Mouse (Mus musculus) layer of hippocampus, postnatal 36 days (tissue): ENCODE measurements around the gene Gm28043. TPM values are rescaled to one million over a fixed set of nuclear protein-coding genes. Genes with fewer than 3 reads are reported as not detected.
"Not testable (repeated sequence)": the region's sequence is repeated elsewhere in the genome, so short reads cannot be mapped to it uniquely, and the experiment has no call there.

Source experiments
- DNase-seq, 2 experiments: peaks; one replicate each; pipeline ENCODE4 v3.0.0; 2022
- total RNA-seq, 2 experiments: library from RNA; stranded (reverse); gene quantifications; 2 replicates each; pipeline ENCODE4 v1.2.3; 2021

Gene Gm28043
- total RNA-seq, 2 experiments from 2014 or later = 3.4 to 5.0 TPM

DNA sequence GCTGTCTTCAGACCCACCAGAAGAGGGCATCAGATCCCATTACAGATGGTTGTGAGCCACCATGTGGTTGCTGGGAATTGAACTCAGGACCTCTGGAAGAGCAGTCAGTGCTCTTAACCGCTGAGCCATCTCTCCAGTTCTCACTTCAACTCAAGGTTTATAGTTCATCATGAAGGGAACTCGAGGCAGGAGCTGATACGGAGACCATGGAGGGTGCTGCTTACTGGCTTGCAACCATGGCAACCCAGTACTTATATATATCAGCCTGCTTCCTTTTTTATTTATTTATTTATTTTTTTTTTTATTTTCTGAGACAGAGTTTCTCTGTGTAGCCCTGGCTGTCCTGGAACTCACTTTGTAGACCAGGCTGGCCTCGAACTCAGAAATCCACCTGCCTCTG lies 99.1 kb downstream of the Gm28043 start:
- DNase-seq = not testable (repeated sequence)

DNA sequence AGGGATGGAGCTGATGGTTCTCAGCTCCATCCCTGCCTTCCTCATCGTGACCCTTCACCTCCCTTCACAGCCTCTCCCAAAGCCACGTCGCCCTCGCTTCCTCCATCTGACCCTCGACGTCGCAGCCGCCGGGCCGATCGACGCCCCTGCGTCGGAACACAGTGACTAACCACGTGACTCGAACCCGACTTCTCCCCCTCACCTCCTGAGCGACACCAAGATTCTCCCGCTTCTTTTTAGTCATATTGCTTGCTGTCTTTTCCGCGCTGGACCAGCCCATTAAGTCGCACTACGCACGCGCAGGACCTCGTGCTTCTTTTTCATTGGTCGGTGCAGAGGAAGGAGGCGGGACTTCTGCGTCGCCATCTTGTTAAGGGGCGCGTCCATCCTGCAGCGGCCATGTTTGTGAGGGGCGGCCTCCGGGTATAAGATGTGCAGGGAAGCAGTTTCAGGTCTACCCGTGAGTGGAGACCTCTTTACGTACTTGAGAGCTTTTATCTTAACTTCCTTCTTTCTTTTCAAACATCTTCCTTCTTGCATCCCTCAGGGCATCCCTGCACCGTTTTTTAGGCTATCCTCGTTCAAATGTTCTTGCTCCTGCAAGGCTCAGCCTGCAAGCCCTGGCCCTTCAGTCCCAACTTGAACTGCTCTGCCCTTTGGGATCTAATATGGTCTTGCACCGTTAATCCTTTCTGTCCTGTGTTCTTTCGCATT lies 102.2 kb downstream of the Gm28043 start, which contains the start of gene Ccdc167:
Gene Ccdc167, minus strand, starts transcription at position 313 of the 714 bp plus-strand sequence.
- DNase-seq = peak; percentile 95 to 96

DNA sequence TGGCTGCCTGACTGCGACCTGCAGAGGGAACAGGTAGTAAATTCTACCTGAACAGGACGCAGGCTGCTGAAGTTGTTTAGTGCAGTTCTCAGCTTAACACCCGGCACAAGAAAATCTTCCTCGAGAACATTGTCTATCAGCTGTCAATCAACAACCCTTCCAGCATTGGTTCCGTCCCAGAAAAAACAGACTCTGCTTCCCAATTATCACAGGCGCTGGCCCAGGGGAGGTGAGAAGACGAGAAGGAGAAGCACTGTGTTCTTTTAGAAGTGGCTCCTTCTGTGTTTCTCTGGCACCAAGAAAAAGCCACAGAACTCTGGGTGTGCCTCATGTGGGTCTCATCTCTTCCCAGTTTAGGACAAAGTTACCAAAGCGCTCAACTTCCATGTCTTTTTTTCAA lies 104.0 kb downstream of the Gm28043 start:
- DNase-seq = peak in 1 of 2 experiments; percentile 35

DNA sequence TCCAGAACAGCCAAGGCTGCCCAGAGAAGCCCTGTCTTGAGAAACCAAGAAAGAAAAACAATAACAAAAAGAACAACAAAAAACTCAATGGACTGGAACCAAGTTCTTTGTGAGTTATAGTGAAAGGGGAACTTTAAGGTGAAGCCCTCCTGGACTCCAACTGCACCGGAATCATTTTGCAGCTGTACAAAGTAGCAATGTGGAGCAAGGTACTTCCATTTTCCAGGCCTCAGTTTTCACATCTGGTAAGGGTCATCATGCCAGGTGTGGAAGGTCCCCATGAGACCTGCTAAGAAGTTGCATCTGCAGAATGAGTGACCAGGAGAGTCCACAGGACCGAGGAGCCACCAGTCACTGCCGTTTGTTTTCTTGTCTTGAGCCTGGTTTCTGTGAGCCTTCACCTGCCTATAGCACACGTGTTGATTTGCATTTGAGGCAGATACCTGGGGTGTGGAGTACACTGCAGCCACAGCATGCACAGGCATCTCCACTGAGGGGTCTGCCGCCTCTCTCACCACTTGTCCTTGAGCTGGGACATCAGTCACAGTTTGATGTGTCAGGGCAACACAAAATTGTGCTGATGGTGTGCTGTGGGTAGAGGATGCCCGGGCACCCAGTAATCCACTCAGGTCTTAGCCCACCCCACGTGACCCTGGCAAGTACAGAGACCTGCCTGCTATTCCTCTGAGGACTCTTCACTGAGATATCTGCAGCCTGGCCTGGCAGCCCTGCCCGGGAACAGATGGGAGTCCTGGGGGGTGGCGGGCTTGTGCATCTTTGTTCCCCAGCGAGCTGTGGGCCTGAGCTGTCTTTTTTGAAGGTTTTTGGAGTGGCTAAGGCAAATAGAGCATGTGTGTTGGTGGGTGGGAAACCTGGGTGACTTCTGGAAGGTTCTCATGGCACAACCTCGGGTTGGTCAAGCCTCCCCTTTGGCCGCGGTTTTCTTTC lies 105.2 kb downstream of the Gm28043 start:
- DNase-seq = no peak

DNA sequence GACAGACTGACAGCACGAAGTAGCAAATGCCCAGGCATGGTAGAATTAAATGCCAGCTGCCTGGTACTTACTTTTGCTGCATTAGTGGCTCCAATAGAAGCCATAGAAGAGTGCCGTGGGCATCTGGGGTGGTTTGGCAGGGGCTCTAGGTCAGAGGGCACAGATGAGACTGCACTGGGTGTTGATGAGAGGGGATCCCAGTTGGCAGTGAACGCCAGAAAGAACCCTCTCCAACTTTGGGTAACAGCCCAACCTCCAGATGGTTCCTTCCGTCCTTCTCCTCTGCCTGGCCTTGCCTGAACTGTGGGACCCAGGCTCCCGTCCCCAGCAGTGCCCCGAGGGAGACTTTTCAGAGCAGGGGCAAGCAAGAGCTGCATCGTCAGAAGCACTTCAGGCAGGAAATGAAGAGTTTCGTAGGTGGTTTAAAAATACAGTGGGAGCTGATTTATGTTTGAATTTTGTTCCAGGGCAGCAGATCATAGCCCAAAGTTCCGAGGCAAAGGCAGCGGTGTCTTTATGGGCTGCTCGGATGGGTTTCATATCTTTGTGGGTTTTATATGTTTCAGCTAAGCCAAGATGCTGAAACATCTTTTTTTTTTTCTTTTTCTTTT lies 106.2 kb downstream of the Gm28043 start:
- no peak for DNase-seq

DNA sequence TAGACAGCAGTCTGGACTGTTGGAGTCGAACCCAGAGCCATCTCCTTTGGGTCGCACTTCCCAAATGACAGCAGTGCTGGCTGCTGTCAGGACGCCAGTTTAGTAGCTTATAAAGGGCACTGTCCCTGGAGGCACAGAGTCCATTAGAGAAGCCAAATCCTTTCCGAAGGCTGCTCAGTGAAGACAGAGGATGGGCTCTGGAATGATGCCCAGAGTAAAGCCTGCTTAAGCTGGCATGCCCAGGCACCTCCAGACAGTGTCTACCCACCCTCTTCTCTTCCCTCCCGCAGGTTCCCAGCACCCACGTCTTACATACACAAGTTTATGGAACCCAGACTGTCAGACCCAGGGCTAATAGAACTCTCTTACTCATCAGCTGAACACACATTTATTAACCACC lies 109.9 kb downstream of the Gm28043 start:
- DNase-seq = no peak

DNA sequence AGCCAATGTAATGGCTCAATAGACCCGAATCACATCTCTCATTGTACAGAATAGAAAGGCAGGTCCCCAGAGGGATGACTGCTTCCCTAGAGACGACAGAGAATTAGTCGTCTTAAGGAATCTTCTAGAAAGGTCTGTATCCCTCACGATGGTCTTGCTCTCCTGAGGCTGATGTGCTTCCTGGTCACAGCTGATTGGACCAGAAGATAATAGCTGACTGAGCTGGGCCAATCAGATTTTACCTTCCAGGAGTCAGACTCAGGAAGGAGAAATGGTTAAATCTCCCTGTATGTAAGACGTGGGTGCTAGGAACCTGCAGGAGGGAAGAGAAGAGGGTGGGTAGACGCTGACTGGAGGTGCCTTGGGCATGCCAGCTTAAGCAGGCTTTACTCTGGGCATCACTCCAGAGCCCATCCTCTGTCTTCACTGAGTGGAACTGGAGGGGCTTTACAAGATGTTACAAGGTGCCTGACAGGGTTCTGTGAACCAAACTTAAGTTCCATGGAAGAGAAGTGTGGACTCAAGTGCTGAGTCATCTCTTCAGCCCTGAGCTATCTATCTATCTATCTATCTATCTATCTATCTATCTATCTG lies 110.4 kb downstream of the Gm28043 start:
- no peak for DNase-seq

DNA sequence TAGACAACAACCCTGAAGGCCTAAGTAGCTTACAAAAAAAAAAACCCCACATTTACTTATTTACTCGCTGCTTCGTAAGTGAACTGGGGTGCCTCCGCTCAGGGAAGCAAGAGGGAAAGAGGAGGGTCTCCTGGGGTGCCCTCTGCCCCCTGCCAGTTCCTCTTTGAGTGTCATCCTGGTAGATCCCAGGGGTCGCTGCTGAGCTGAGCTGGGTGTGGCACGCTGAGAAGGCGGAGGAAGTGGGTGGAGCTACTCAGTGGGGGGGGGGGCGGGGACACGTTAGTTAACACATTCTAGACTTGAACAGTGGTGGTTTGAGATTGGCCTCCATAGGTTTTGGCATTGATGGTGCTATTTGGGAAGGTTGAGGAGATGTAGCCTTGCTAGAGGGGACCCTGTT lies 113.4 kb downstream of the Gm28043 start:
- no peak for DNase-seq

DNA sequence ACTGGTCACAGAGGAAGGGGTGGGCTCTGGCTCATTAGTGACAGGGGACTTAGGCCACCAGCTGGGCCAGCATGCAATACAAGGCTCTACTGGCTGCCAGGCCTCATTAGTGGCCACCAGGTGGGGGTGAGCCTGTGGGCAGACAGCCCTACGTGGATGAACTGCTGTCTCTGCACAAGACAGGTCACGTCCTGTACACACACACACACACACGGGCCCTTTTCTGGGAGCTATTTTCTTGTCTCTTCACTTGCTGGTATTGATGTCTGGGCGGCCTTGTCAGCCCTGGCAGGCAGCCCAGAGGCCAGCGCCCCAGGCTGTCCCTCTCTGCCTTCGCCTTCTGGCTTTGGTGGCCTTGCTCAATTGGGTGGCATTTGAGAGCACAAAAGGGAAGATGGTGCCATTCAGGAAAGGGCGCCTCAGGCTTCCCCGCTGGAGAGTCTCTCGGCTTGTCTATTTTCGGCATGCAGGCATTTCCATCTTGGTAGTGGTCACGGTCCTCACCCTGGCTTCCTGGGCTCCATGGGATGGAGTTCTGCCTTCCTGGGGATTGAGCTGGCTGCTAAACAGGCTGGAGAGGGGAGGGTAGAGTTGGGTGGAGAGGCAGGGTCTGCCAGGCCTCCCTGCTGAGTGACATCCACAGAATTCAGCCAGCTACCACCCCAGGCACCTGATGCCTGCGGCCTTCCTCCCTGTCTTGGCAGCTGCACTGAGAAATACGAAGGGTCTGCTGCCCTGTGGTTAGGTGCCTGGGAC lies 116.0 kb downstream of the Gm28043 start:
- DNase-seq = no peak

DNA sequence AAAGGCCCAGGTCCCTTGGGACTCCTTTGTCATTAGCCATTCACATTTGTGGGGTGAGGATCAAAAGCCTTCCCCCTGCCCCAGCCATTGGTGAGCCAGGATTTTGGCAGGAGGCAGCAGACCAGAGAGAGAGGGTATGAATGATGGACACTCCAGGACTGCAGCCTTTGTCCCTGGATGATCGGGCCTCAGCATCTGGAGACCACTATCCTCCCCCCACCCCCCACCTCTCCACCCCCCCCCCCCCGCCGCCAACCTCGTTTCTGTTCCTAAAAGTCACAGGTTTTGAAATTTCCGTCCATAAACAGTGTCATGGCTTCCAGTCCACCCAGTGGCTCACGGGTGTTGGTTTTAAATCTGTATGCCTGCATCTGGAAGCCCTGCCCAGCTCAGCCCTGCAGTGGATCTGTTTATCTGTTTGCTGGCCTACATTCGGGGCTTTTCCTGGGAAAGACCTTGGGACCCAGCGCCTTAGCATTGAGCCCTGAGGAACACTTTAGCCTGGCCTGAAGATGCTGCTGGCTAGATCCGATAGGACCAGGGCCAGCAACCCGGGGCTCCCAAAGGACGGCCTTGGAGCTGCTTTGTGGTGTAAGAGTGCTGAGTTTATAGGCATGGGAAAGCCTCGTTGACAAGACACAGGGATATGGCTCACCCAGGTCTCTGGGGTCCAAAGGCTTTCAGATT lies 116.7 kb downstream of the Gm28043 start:
- peak in 1 of 2 experiments; percentile 30 for DNase-seq

DNA sequence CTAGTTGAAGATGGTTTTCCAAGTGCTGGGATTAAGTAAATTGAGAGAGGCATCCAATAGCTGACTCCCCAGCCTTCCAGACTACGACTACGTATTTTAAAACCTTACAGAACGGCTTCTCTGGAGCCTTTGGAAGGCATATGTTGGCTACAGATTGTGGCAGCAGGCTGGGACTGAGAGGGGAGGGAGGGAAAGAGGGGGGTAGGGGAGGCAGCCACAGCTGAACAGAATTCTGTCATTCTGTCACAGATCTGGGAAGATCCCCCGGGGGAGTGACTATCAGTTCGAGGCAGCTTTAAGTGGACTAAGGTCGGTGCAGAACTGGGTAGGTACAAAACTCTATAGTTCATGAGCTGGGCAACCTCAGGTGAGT lies 117.3 kb downstream of the Gm28043 start:
- peak; percentile 59 to 73 for DNase-seq

DNA sequence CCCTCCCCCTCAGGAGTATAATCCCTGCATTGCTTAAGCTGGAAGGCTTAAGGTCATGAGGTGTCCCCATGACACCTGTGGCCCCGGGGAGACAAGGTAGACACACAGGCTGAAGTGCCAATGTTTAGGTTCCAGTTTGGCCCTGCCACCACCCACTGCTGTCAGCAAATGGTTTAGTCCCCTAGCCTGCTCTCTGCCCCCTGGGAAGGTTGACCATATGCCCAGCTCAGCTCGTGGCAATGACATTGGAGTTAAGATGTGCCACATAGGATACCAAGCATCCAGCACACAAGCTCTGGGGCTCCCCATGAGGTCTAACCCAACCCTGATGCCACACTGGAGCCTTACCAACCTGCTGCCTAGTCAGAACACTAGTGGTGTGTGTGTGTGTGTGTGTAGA lies 117.8 kb downstream of the Gm28043 start:
- no peak for DNase-seq

DNA sequence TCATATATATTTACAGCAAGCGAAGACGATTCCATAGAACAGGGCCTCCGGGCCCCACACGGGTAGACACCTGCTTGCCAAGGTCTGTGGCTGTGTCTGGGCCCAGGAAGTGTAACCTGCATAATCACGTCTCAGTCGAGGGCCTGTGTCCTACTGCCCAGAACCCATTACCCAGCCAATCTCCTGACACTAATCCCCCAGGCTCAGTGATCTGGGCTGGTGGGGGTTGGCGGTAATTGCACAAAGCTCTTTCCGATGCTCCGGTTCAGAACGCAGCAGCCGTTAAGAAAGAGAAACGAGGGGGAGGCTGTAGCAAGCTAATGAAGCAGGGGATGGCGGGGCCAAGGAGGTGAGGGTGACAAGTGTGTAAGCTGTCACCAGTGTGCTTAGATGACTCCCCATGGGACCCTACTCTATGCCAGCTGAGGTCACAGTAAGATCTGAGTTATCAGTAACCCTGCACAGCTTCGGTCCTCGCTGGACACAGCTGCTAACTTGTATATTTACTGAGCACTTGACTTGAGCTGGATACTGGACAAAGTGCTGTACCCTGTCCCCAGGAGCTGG lies 121.9 kb downstream of the Gm28043 start:
- no peak for DNase-seq

DNA sequence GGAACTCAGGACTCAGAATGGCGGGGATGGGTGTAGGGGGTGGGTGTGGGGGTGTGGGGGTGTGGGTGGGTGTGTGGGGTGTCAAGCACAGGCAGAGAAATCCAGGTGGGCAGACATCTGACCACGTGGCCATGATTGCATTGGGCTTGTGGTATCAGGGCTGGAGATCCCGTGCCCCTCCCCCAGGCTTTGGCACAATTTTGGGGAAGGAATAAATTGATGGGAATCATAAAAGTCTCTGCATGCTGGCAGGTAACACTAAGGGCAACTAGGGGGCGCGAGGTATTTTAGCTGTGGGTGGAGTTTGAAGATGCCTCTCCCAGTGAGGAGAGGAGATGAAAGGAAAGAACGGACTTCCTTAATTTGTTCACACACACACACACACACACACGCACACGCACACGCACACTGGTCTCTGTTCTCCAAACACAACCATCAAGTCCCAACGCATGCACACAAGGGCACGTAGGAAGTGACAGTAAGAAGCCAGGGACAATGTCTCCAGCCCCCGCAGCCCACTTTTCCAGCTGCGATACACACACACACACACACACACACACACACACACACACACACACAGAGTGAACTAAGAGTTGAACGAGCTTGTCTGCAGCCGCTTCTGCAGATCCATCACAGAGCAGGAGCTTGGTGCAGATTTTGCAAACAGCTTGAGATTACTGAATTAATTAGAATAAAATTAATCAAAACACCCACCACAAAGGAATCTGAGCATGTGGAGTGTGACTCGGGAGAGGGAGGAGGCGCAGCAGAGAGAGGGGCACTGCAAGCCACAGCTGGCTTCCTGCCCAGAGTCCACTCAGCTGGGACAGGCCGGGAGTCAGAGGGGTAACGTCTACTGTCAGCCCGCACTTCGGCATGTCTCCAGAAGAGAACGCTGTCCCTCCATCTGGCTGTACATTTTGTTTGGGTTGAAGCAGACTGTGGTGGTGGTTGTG lies 123.5 kb downstream of the Gm28043 start:
- peak; percentile 49 to 65 for DNase-seq

DNA sequence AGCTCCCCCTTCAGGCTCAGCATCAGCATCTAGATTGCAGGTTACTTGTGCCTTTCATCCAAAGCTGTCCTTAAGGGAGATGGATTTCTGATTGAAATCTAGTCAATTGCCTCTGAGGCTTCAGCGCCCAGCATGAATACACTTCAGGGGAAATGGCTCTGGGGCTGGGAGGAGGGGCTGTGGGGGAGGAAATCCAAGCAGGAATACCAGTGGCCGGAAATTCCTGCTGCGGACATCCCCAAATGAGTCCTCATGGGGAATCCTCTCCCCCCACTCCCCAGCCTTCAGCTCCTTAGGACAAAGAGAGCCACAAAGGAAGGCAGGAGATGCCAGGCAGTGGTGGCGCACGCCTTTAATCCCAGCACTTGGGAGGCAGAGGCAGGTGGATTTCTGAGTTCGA lies 132.8 kb downstream of the Gm28043 start:
- DNase-seq = no peak
